Comparison of ENCODE assay signal across 9 mouse cellular contexts in the genomic region with DNA sequence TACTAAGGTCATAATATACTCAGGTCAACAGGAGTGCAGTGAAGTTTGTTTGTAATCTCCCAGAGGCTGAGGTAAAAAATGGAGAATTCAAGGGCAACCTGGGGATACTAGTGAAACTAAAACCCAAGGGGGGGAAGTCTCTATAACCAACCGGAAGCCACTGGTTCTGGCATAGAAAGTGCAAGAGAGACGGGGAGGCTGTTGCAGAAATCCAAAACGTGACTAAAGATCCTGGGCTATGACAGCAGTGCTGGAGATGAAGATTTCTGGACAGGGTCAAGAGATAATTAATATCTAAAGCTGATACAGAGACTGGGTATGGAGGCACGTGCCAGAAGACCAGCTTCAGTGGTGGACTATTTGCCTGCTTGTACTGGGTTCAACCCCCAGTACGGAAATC. TPM values are rescaled to one million over a fixed set of nuclear protein-coding genes. Genes with fewer than 3 reads are reported as not detected.
A peak's percentile ranks its signal among the peaks of the same experiment; 100 is the strongest.
DNase-seq lines count a peak whose midpoint lies in the region; ATAC-seq and TF ChIP-seq lines count a peak whose summit lies in the region.
"Had no signal": no experiment of that assay in that cellular context is flagged by ENCODE, and none has a peak within 500 bp of the region (broad histone marks: within the 10 kb centered on the region; RNA-seq: fewer than 3 reads in every experiment).

No protein-coding gene starts in this region.

- ATAC-seq in heart, embryonic 14.5 days (ENCODE audit: insufficient number of reproducible peaks, insufficient read depth, low FRiP score, low read depth): no peak
- no peak for ATAC-seq in hindbrain, embryonic 15.5 days (ENCODE audit: low FRiP score, low read depth)
- ATAC-seq in midbrain, embryonic 11.5 days (ENCODE audit: low FRiP score): no peak

- H3K4me3 ChIP-seq in heart, embryonic 14.5 days (ENCODE audit: control insufficient read depth in 1 of 2, insufficient read depth in 1 of 2, low read depth in 1 of 2, low read length in 2 of 2): peak overlapping the region in 1 of 2 experiments; percentile 77; a peak in 1 of 4 replicates
- peak overlapping the region; percentile 93 for H3K4me3 ChIP-seq in E14TG2a.4 (replicated peaks; ENCODE audit: low read length)
- no peak overlapping the region; the same call in 1 of the 2 replicates for H3K4me3 ChIP-seq in hindbrain, embryonic 15.5 days
- peak overlapping the region; percentile 98 for H3K4me3 ChIP-seq in midbrain, embryonic 11.5 days (ENCODE audit: low read depth, low read length)

- no peak for DNase-seq in heart, postnatal 4 days
- DNase-seq in midbrain, embryonic 11.5 days (ENCODE audit: low spot score, missing footprints): no peak
- no peak for DNase-seq in adipocyte (ENCODE audit: low spot score)
- DNase-seq in spleen, postnatal 4 days (ENCODE audit: low spot score in 2 of 2): no peak
- no peak for DNase-seq in testis, postnatal 14 days (ENCODE audit: low spot score)

- no peaks in the 10 kb centered on the region for H3K27me3 ChIP-seq in heart, embryonic 14.5 days (ENCODE audit: control insufficient read depth, insufficient read depth, low read length)
- H3K27me3 ChIP-seq in E14TG2a.4 (ENCODE audit: insufficient read depth, low read length): no peaks in the 10 kb centered on the region
- no peaks in the 10 kb centered on the region; the same call in 1 of the 2 replicates for H3K27me3 ChIP-seq in hindbrain, embryonic 15.5 days
- H3K27me3 ChIP-seq in midbrain, embryonic 11.5 days (ENCODE audit: control insufficient read depth, insufficient read depth, low read length): no peaks in the 10 kb centered on the region

- H3K36me3 ChIP-seq in heart, embryonic 14.5 days (ENCODE audit: control insufficient read depth, insufficient read depth, low read length): no peaks in the 10 kb centered on the region
- peaks cover 26% of the 10 kb centered on the region for H3K36me3 ChIP-seq in E14TG2a.4 (ENCODE audit: insufficient read depth, low read length)
- no peaks in the 10 kb centered on the region for H3K36me3 ChIP-seq in hindbrain, embryonic 15.5 days
- H3K36me3 ChIP-seq in midbrain, embryonic 11.5 days (ENCODE audit: control insufficient read depth, insufficient read depth, low read length): 0 out of 2 replicates have a peak, but pooled peaks cover 2% of the 10 kb centered on the region

- no peak overlapping the region for H3K27ac ChIP-seq in heart, embryonic 14.5 days (replicated peaks in 1 of 2; ENCODE audit: control insufficient read depth in 1 of 2, insufficient read depth in 1 of 2, low read depth in 2 of 2, low read length in 2 of 2)
- H3K27ac ChIP-seq in hindbrain, embryonic 15.5 days (replicated peaks): no peak overlapping the region
- no peak overlapping the region for H3K27ac ChIP-seq in midbrain, embryonic 11.5 days (ENCODE audit: low read depth, low read length)

- peaks cover 7 to 28% of the 10 kb centered on the region in 2 experiments for H3K4me1 ChIP-seq in heart, embryonic 14.5 days (ENCODE audit: control insufficient read depth in 2 of 2, insufficient read depth in 2 of 2, low read length in 2 of 2)
- peaks cover 58% of the 10 kb centered on the region for H3K4me1 ChIP-seq in E14TG2a.4 (replicated peaks; ENCODE audit: low read depth, low read length)
- H3K4me1 ChIP-seq in hindbrain, embryonic 15.5 days (replicated peaks): peaks cover 27% of the 10 kb centered on the region
- peaks cover 14% of the 10 kb centered on the region for H3K4me1 ChIP-seq in midbrain, embryonic 11.5 days (ENCODE audit: control insufficient read depth, insufficient read depth, low read length)

- TF ChIP-seq CTCF in E14TG2a.4 (conservative IDR thresholded peaks at IDR 0.05; ENCODE audit: low read length): no peak

- peaks cover 5% of the 10 kb centered on the region; the same call in 1 of the 2 replicates for H3K9me3 ChIP-seq in heart, embryonic 14.5 days (ENCODE audit: control insufficient read depth, low read length)
- no peaks in the 10 kb centered on the region for H3K9me3 ChIP-seq in E14TG2a.4 (ENCODE audit: low read length)
- H3K9me3 ChIP-seq in hindbrain, embryonic 15.5 days: no peaks in the 10 kb centered on the region
- H3K9me3 ChIP-seq in midbrain, embryonic 11.5 days (ENCODE audit: control insufficient read depth, low read length): peaks cover 2% of the 10 kb centered on the region; the same call in 1 of the 2 replicates
- H3K9me3 ChIP-seq: G1E had no signal

- H3K4me2 ChIP-seq in heart, embryonic 14.5 days (ENCODE audit: low read length): peak overlapping the region; percentile 95
- peak overlapping the region; percentile 85 for H3K4me2 ChIP-seq in hindbrain, embryonic 15.5 days
- H3K4me2 ChIP-seq in midbrain, embryonic 11.5 days: peak overlapping the region; percentile 86; the same call in 1 of the 2 replicates

- H3K9ac ChIP-seq in heart, embryonic 14.5 days (ENCODE audit: low read length): peak overlapping the region; percentile 90; the same call in 1 of the 2 replicates
- no peak overlapping the region for H3K9ac ChIP-seq in hindbrain, embryonic 15.5 days
- H3K9ac ChIP-seq in midbrain, embryonic 11.5 days (ENCODE audit: low read length): no peak overlapping the region

- 57% methylated on average over 5 of the region's 5 CpGs for WGBS in heart, embryonic 14.5 days
- 75% methylated on average over 5 of the region's 5 CpGs for WGBS in hindbrain, embryonic 15.5 days
- 86% methylated on average over 5 of the region's 5 CpGs for WGBS in midbrain, embryonic 11.5 days

RNA-seq across cellular contexts. Expression of a gene that starts 2.3 kb away (rescaled TPM):
- polyA plus RNA-seq in heart, embryonic 14.5 days (2014; fragmentation: Nextera tagmentation; extraction: Ambion mirVana): 47.1 and 48.1 TPM in 2 replicates
- 10 to 100 TPM; 43.8 to 45.7 TPM for total RNA-seq in heart, postnatal 4 days (2021)
- polyA plus RNA-seq in hindbrain, embryonic 15.5 days (2015; fragmentation: Nextera tagmentation; extraction: Ambion mirVana): 43.2 and 44.0 TPM in 2 replicates
- 79.1 and 83.9 TPM in 2 replicates for polyA plus RNA-seq in midbrain, embryonic 11.5 days (2014; fragmentation: Nextera tagmentation; extraction: Ambion mirVana)

RNA-seq across cellular contexts. Expression of a gene that starts 6.7 kb away (rescaled TPM):
- 31.2 and 32.2 TPM in 2 replicates for polyA plus RNA-seq in heart, embryonic 14.5 days (2014; fragmentation: Nextera tagmentation; extraction: Ambion mirVana)
- total RNA-seq in heart, postnatal 4 days (2021): 10 to 100 TPM; 34.9 to 36.3 TPM
- 34.6 and 35.1 TPM in 2 replicates for polyA plus RNA-seq in hindbrain, embryonic 15.5 days (2015; fragmentation: Nextera tagmentation; extraction: Ambion mirVana)
- polyA plus RNA-seq in midbrain, embryonic 11.5 days (2014; fragmentation: Nextera tagmentation; extraction: Ambion mirVana): 44.4 and 46.6 TPM in 2 replicates
